Mouse (Mus musculus) MEL (cell line): ENCODE data around the gene Ppp4c. TPM values are rescaled to one million over a fixed set of nuclear protein-coding genes. Genes with fewer than 3 reads are reported as not detected.

ENCODE experiments used
- DNase-seq: peaks from one replicate; pipeline ENCODE4 v3.0.0; 2011; ENCODE audit warnings: low read depth, low spot score
- H3K27ac ChIP-seq: 2 replicates; pipeline ENCODE4 v1.5.1; 2012; ENCODE audit warnings: low read depth, mild to moderate bottlenecking, control low read depth, low read length, moderate library complexity; ENCODE audit not compliant: control insufficient read depth
- H3K27me3 ChIP-seq, 2 experiments: fragments of 150-350 bp in 1 of 2; sonication (generic) in 1 of 2; 2 replicates each; pipeline ENCODE4 v1.6.1; 2012; ENCODE audit warnings: low read length in 2 of 2, mild to moderate bottlenecking in 2 of 2, improper control_type of control experiment in 1 of 2, moderate library complexity in 1 of 2; ENCODE audit not compliant: insufficient read depth in 2 of 2, control insufficient read depth in 1 of 2
- H3K36me3 ChIP-seq, 2 experiments: 2 replicates each; pipeline ENCODE4 v1.6.1; 2012 to 2014; ENCODE audit warnings: low read length in 2 of 2, improper control_type of control experiment in 1 of 2, inconsistent platforms in 1 of 2, mild to moderate bottlenecking in 1 of 2; ENCODE audit not compliant: insufficient read depth in 2 of 2, control insufficient read depth in 1 of 2
- H3K4me1 ChIP-seq, 2 experiments: fragments of 150-350 bp in 1 of 2; sonication (generic) in 1 of 2; 2 replicates each; pipeline ENCODE4 v1.6.1; 2012; ENCODE audit warnings: low read length in 2 of 2, improper control_type of control experiment in 1 of 2, mild to moderate bottlenecking in 1 of 2; ENCODE audit not compliant: insufficient read depth in 2 of 2, control insufficient read depth in 1 of 2
- H3K4me3 ChIP-seq, 2 experiments: fragments of 150-350 bp in 1 of 2; sonication (generic) in 1 of 2; 2 replicates each; pipeline ENCODE4 v1.5.1; 2012; ENCODE audit warnings: low read depth in 2 of 2, low read length in 2 of 2, mild to moderate bottlenecking in 2 of 2, moderate library complexity in 2 of 2, control low read depth in 1 of 2, improper control_type of control experiment in 1 of 2; ENCODE audit not compliant: control insufficient read depth in 1 of 2, insufficient read depth in 1 of 2
- H3K79me2 ChIP-seq: 2 replicates; pipeline ENCODE4 v1.6.1; 2012; ENCODE audit warnings: mild to moderate bottlenecking, low read length, moderate library complexity; ENCODE audit not compliant: control insufficient read depth, poor library complexity, insufficient read depth
- H3K9ac ChIP-seq: 2 replicates; pipeline ENCODE4 v1.6.1; 2012; ENCODE audit warnings: low read depth, mild to moderate bottlenecking, control low read depth, low read length, moderate library complexity; ENCODE audit not compliant: control insufficient read depth, poor library complexity, severe bottlenecking
- H3K9me3 ChIP-seq: fragments of 150-350 bp; sonication (generic); replicated peaks from 2 replicates; pipeline ENCODE4 v1.6.1; 2012; ENCODE audit warnings: mild to moderate bottlenecking, low read length, improper control_type of control experiment, moderate library complexity; ENCODE audit not compliant: insufficient read depth
- CHD1 ChIP-seq: IDR thresholded peaks from 2 replicates; pipeline ENCODE4 v1.6.1; 2012; ENCODE audit warnings: low read depth, mild to moderate bottlenecking, inconsistent platforms, low read length, improper control_type of control experiment
- CTCF ChIP-seq, 3 experiments: IDR thresholded peaks in 2 of 3; conservative IDR thresholded peaks in 1 of 3; 2 replicates each; pipeline ENCODE4 v1.5.1; 2011 to 2012; ENCODE audit warnings: low read length in 3 of 3, low read depth in 2 of 3, mild to moderate bottlenecking in 2 of 3, improper control_type of control experiment in 1 of 3, inconsistent platforms in 1 of 3, mixed read lengths in 1 of 3, moderate library complexity in 1 of 3; ENCODE audit not compliant: control insufficient read depth in 1 of 3, insufficient read depth in 1 of 3, poor library complexity in 1 of 3, severe bottlenecking in 1 of 3
- ELF1 ChIP-seq: IDR thresholded peaks from 2 replicates; pipeline ENCODE4 v1.6.1; 2014; ENCODE audit warnings: low read depth, mild to moderate bottlenecking, inconsistent platforms, low read length, improper control_type of control experiment, moderate library complexity
- EP300 ChIP-seq, 2 experiments: IDR thresholded peaks; 2 replicates each; pipeline ENCODE4 v1.6.1; 2011; ENCODE audit warnings: improper control_type of control experiment in 2 of 2, low read length in 2 of 2, low read depth in 1 of 2, mild to moderate bottlenecking in 1 of 2
- ETS1 ChIP-seq: IDR thresholded peaks from 2 replicates; pipeline ENCODE4 v1.6.1; 2012; ENCODE audit warnings: low read depth, mild to moderate bottlenecking, inconsistent platforms, low read length, improper control_type of control experiment, moderate library complexity
- GATA1 ChIP-seq: IDR thresholded peaks from 2 replicates; pipeline ENCODE4 v1.6.1; 2011; ENCODE audit warnings: low read depth, low read length, improper control_type of control experiment
- HCFC1 ChIP-seq: IDR thresholded peaks from 2 replicates; pipeline ENCODE4 v1.6.1; 2012; ENCODE audit warnings: low read depth, mild to moderate bottlenecking, inconsistent platforms, low read length, improper control_type of control experiment, moderate library complexity
- JUND ChIP-seq: IDR thresholded peaks from 2 replicates; pipeline ENCODE4 v1.6.1; 2011; ENCODE audit warnings: low read depth, mild to moderate bottlenecking, improper control_type of control experiment, low read length
- KAT2A ChIP-seq: conservative IDR thresholded peaks from 2 replicates; pipeline ENCODE4 v1.6.1; 2012; ENCODE audit warnings: low read depth, low read length, improper control_type of control experiment, inconsistent platforms
- MAFK ChIP-seq: IDR thresholded peaks from 2 replicates; pipeline ENCODE4 v1.6.1; 2011; ENCODE audit warnings: low read depth, mild to moderate bottlenecking, low read length, improper control_type of control experiment, borderline replicate concordance
- MAZ ChIP-seq: IDR thresholded peaks from 2 replicates; pipeline ENCODE4 v1.6.1; 2012; ENCODE audit warnings: low read depth, mild to moderate bottlenecking, inconsistent platforms, low read length, improper control_type of control experiment
- MEF2A ChIP-seq: IDR thresholded peaks from 2 replicates; pipeline ENCODE4 v1.6.1; 2014; ENCODE audit warnings: low read depth, mild to moderate bottlenecking, inconsistent platforms, low read length, improper control_type of control experiment; ENCODE audit not compliant: poor library complexity, insufficient replicate concordance, severe bottlenecking; ENCODE audit errors: extremely low read depth
- POLR2A ChIP-seq, 2 experiments: IDR thresholded peaks; 2 replicates each; pipeline ENCODE4 v1.6.1; 2011 to 2012; ENCODE audit warnings: low read length in 2 of 2, mild to moderate bottlenecking in 2 of 2, control low read depth in 1 of 2, improper control_type of control experiment in 1 of 2, low read depth in 1 of 2, moderate library complexity in 1 of 2; ENCODE audit not compliant: control insufficient read depth in 1 of 2, insufficient read depth in 1 of 2, poor library complexity in 1 of 2
- POLR2AphosphoS2 ChIP-seq: IDR thresholded peaks from 2 replicates; pipeline ENCODE4 v1.6.1; 2011; ENCODE audit warnings: low read length, improper control_type of control experiment
- POLR2AphosphoS5 ChIP-seq: IDR thresholded peaks from 2 replicates; pipeline ENCODE4 v1.6.1; 2012; ENCODE audit warnings: low read depth, borderline replicate concordance, mild to moderate bottlenecking, inconsistent platforms, low read length, moderate library complexity, mixed read lengths
- RCOR1 ChIP-seq: IDR thresholded peaks from 2 replicates; pipeline ENCODE4 v1.6.1; 2012; ENCODE audit warnings: low read depth, mild to moderate bottlenecking, inconsistent platforms, low read length, improper control_type of control experiment
- TAL1 ChIP-seq: IDR thresholded peaks from 2 replicates; pipeline ENCODE4 v1.6.1; 2012; ENCODE audit warnings: mild to moderate bottlenecking, inconsistent platforms, low read length, moderate library complexity, mixed read lengths
- TBP ChIP-seq: IDR thresholded peaks from 2 replicates; pipeline ENCODE4 v1.8.0; 2011; ENCODE audit warnings: low read depth, low read length, improper control_type of control experiment
- USF2 ChIP-seq, 2 experiments: IDR thresholded peaks; 2 replicates each; pipeline ENCODE4 v1.6.1; 2011 to 2012; ENCODE audit warnings: improper control_type of control experiment in 2 of 2, low read length in 2 of 2, borderline replicate concordance in 1 of 2, inconsistent platforms in 1 of 2, low read depth in 1 of 2, mild to moderate bottlenecking in 1 of 2; ENCODE audit not compliant: insufficient read depth in 1 of 2
- ZKSCAN1 ChIP-seq: IDR thresholded peaks from 2 replicates; pipeline ENCODE4 v1.6.1; 2012; ENCODE audit warnings: low read depth, mild to moderate bottlenecking, inconsistent platforms, low read length, improper control_type of control experiment, moderate library complexity
- ZMIZ1 ChIP-seq: IDR thresholded peaks from 2 replicates; pipeline ENCODE4 v1.6.1; 2012; ENCODE audit warnings: low read depth, mild to moderate bottlenecking, inconsistent platforms, low read length, improper control_type of control experiment, moderate library complexity
- ZNF384 ChIP-seq: IDR thresholded peaks from 2 replicates; pipeline ENCODE4 v1.6.1; 2012; ENCODE audit warnings: low read depth, mild to moderate bottlenecking, inconsistent platforms, low read length, improper control_type of control experiment
- polyA plus RNA-seq, 2 experiments: library from polyadenylated mRNA; stranded (reverse) in 1 of 2; unstranded in 1 of 2; fragments of >175 nt in 1 of 2; fragments of >200 nt in 1 of 2; gene quantifications; 2 replicates each; pipeline versions ENCODE4 v1.2.1 to v1.2.4; 2012; ENCODE audit warnings: low replicate concordance in 2 of 2, low read depth in 1 of 2; ENCODE audit not compliant: insufficient read length in 2 of 2, insufficient read depth in 1 of 2, missing spikeins in 1 of 2
- total RNA-seq: library from RNA; depleted of rRNA; stranded (reverse); fragments of 300-350 nt; gene quantifications from 2 replicates; pipeline ENCODE4 v1.2.3, GENCODE M21; 2012

Gene Ppp4c
- total and polyA plus RNA-seq, 3 experiments = 257 to 540 (median 265) TPM

DNA sequence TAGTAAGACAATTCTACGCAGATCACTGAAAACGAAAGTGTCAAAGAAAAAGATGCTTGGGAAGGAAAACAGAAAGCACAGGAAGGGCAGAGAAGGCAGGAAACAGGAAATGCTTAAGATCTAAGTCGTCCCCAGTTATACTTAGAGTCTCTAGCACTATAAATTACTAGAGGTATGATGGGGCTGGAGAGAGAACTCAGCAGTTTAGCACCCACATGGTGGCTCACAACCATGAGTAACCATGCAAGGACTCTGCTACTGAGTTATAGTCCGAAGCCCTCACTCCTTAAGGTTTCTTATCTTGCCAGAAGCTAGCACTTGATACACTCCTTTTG is 1.9 kb upstream of the Ppp4c start (continued):
- TF ChIP-seq TAL1 = no peak
- TF ChIP-seq POLR2AphosphoS2 = peak; percentile 73
- no peak for TF ChIP-seq TBP
- no peak for TF ChIP-seq ZNF384
- no peak for TF ChIP-seq MAFK
- TF ChIP-seq ELF1 = no peak
- TF ChIP-seq MAZ = no peak
- no peak for TF ChIP-seq JUND
- no peak for TF ChIP-seq RCOR1
- TF ChIP-seq POLR2AphosphoS5 = no peak
- no peak for TF ChIP-seq HCFC1
- no peak for TF ChIP-seq USF2 (IDR thresholded peaks at IDR 0.05; ENCODE audit: borderline replicate concordance in 1 of 2, insufficient read depth in 1 of 2, low read depth in 1 of 2, low read length in 2 of 2)
- TF ChIP-seq CHD1 = no peak
- TF ChIP-seq EP300 (IDR thresholded peaks at IDR 0.05; ENCODE audit: low read depth in 1 of 2, low read length in 2 of 2) = no peak

GRCm38 (mm10) chr7:126793456-126794270 is 1.4 kb upstream of the Ppp4c start:
- Histone ChIP-seq H3K27ac (peak overlapping the region; percentile 15), H3K36me3 (peaks cover 13 to 26% of the 10 kb centered on the region in 2 experiments), H3K79me2 (peaks cover 44% of the 10 kb centered on the region), H3K4me3 (no peak overlapping the region), H3K27me3 (no peaks in the 10 kb centered on the region), H3K4me1 (peaks cover 0 to 19% of the 10 kb centered on the region in 2 experiments; a peak in 3 of 4 replicates), H3K9me3 (no peaks in the 10 kb centered on the region), H3K9ac (no peak overlapping the region)
- no peak for TF ChIP-seq MEF2A
- TF ChIP-seq KAT2A = no peak
- TF ChIP-seq POLR2A (IDR thresholded peaks at IDR 0.05; ENCODE audit: control insufficient read depth in 1 of 2, insufficient read depth in 1 of 2, low read depth in 1 of 2, low read length in 2 of 2, poor library complexity in 1 of 2) = peak in 1 of 2 experiments; percentile 17; a peak in 1 of 4 replicates
- TF ChIP-seq POLR2AphosphoS2 = peak; percentile 81
- no peak for TF ChIP-seq CTCF (IDR thresholded peaks at IDR 0.05 in 2 of 3, conservative IDR thresholded peaks at IDR 0.05 in 1 of 3; ENCODE audit: control insufficient read depth in 1 of 3, insufficient read depth in 1 of 3, low read depth in 2 of 3, low read length in 3 of 3, poor library complexity in 1 of 3, severe bottlenecking in 1 of 3)
- no peak for TF ChIP-seq ETS1
- TF ChIP-seq ZMIZ1 = peak; percentile 38; the same call in 1 of the 2 replicates
- no peak for TF ChIP-seq GATA1
- no peak for TF ChIP-seq ZKSCAN1
- peak; percentile 55 for DNase-seq
